13 mouse cellular contexts compared by ENCODE assay signal in genomic region chr5:118650746-118651145, GRCm38 (mm10).
DNase-seq lines count a peak whose midpoint lies in the region; ATAC-seq and TF ChIP-seq lines count a peak whose summit lies in the region.
"Had no signal": no experiment of that assay in that cellular context is flagged by ENCODE, and none has a peak within 500 bp of the region (broad histone marks: within the 10 kb centered on the region; RNA-seq: fewer than 3 reads in every experiment).

No protein-coding gene starts in this region.

- H3K9me3 ChIP-seq in kidney, embryonic 16.5 days (ENCODE audit: low read length) = no peaks in the 10 kb centered on the region
- no peaks in the 10 kb centered on the region for H3K9me3 ChIP-seq in kidney, embryonic 14.5 days (ENCODE audit: control insufficient read depth, low read length)
- H3K9me3 ChIP-seq in intestine, postnatal 0 days (ENCODE audit: control insufficient read depth) = no peaks in the 10 kb centered on the region
- no peaks in the 10 kb centered on the region for H3K9me3 ChIP-seq in megakaryocyte, embryonic 14.5 days
- H3K9me3 ChIP-seq: hindbrain, embryonic 12.5 days; liver, embryonic 15.5 days had no signal

- no peak overlapping the region for H3K4me3 ChIP-seq in kidney, embryonic 16.5 days (ENCODE audit: low read length)
- H3K4me3 ChIP-seq in kidney, embryonic 14.5 days (ENCODE audit: low read length) = no peak overlapping the region
- H3K4me3 ChIP-seq in intestine, postnatal 0 days (ENCODE audit: low read depth, low read length) = no peak overlapping the region
- peak overlapping the region; percentile 46 for H3K4me3 ChIP-seq in megakaryocyte, embryonic 14.5 days (replicated peaks)
- H3K4me3 ChIP-seq: hindbrain, embryonic 12.5 days; liver, embryonic 15.5 days had no signal

- no peaks in the 10 kb centered on the region for H3K36me3 ChIP-seq in kidney, embryonic 16.5 days (ENCODE audit: insufficient read depth, low read length)
- no peaks in the 10 kb centered on the region for H3K36me3 ChIP-seq in kidney, embryonic 14.5 days (ENCODE audit: control insufficient read depth, insufficient read depth, low read length)
- no peaks in the 10 kb centered on the region for H3K36me3 ChIP-seq in intestine, postnatal 0 days (ENCODE audit: control insufficient read depth, insufficient read depth)
- peaks cover 39% of the 10 kb centered on the region for H3K36me3 ChIP-seq in megakaryocyte, embryonic 14.5 days (replicated peaks; ENCODE audit: low read length)
- H3K36me3 ChIP-seq: hindbrain, embryonic 12.5 days had no signal

- ATAC-seq in kidney, embryonic 16.5 days (ENCODE audit: low FRiP score, low TSS enrichment) = 0 out of 2 replicates have a peak, but pooled peaks have one; percentile 24
- ATAC-seq in kidney, embryonic 14.5 days (ENCODE audit: low FRiP score, low TSS enrichment) = no peak
- ATAC-seq in intestine, postnatal 0 days = peak; percentile 57
- no peak for ATAC-seq in activated CD4-positive, CD25-positive, alpha-beta regulatory T cell, adult 4 months

- H3K27me3 ChIP-seq in kidney, embryonic 16.5 days (ENCODE audit: insufficient read depth, low read length) = no peaks in the 10 kb centered on the region
- H3K27me3 ChIP-seq in kidney, embryonic 14.5 days (ENCODE audit: control insufficient read depth, insufficient read depth, low read length) = no peaks in the 10 kb centered on the region
- H3K27me3 ChIP-seq in intestine, postnatal 0 days (replicated peaks; ENCODE audit: control insufficient read depth, insufficient read depth, low read length) = no peaks in the 10 kb centered on the region
- no peaks in the 10 kb centered on the region for H3K27me3 ChIP-seq in megakaryocyte, embryonic 14.5 days (replicated peaks)
- H3K27me3 ChIP-seq: hindbrain, embryonic 12.5 days; liver, embryonic 15.5 days had no signal

- H3K4me2 ChIP-seq in kidney, embryonic 16.5 days (replicated peaks; ENCODE audit: low read depth, low read length) = no peak overlapping the region
- no peak overlapping the region for H3K4me2 ChIP-seq in kidney, embryonic 14.5 days (replicated peaks; ENCODE audit: low read depth, low read length)
- no peak overlapping the region for H3K4me2 ChIP-seq in intestine, postnatal 0 days (replicated peaks; ENCODE audit: low read depth)
- H3K4me2 ChIP-seq: hindbrain, embryonic 12.5 days; liver, embryonic 15.5 days had no signal

- 50% methylated on average over 7 of the region's 7 CpGs for WGBS in kidney, embryonic 16.5 days
- 52% methylated on average over 7 of the region's 7 CpGs for WGBS in kidney, embryonic 14.5 days
- 34% methylated on average over 7 of the region's 7 CpGs for WGBS in intestine, postnatal 0 days

- DNase-seq in gastrocnemius, postnatal 14 days = peak; percentile 32
- DNase-seq in spleen, adult 12 weeks (ENCODE audit: low spot score) = no peak
- DNase-seq: cerebellum, adult 8-10 months; layer of hippocampus, postnatal 36 days; right cerebral cortex, postnatal 14 days; thymus, adult 2 months had no signal

- H3K9ac ChIP-seq in kidney, embryonic 16.5 days (replicated peaks; ENCODE audit: low read length) = no peak overlapping the region
- H3K9ac ChIP-seq in kidney, embryonic 14.5 days (ENCODE audit: low read depth, low read length) = no peak overlapping the region
- no peak overlapping the region for H3K9ac ChIP-seq in intestine, postnatal 0 days (ENCODE audit: low read depth, low read length)
- H3K9ac ChIP-seq: hindbrain, embryonic 12.5 days; liver, embryonic 15.5 days had no signal

- no peak overlapping the region for H3K27ac ChIP-seq in kidney, embryonic 16.5 days (ENCODE audit: low read length)
- H3K27ac ChIP-seq in kidney, embryonic 14.5 days (ENCODE audit: low read depth, low read length) = no peak overlapping the region
- H3K27ac ChIP-seq in intestine, postnatal 0 days (ENCODE audit: low read depth, low read length) = no peak overlapping the region
- H3K27ac ChIP-seq: hindbrain, embryonic 12.5 days; liver, embryonic 15.5 days had no signal

- intact Hi-C loops in gastrocnemius, postnatal 14 days (cut with DNase I; ENCODE audit: low total_unique reads) = loop anchor here (10.0 kb wide), 1 partner anchor 46 kb away; no protein-coding TSS in a partner anchor

- TF ChIP-seq CTCF in intestine, postnatal 0 days (IDR thresholded peaks at IDR 0.05; ENCODE audit: low read depth) = peak; percentile 46

- H3K4me1 ChIP-seq in kidney, embryonic 16.5 days (ENCODE audit: insufficient read depth, low read length) = peaks cover 34% of the 10 kb centered on the region
- peaks cover 15% of the 10 kb centered on the region; the same call in 1 of the 2 replicates for H3K4me1 ChIP-seq in kidney, embryonic 14.5 days (ENCODE audit: control insufficient read depth, insufficient read depth, low read length)
- H3K4me1 ChIP-seq in intestine, postnatal 0 days (replicated peaks; ENCODE audit: control insufficient read depth, insufficient read depth, low read length) = peaks cover 20% of the 10 kb centered on the region
- peaks cover 86% of the 10 kb centered on the region for H3K4me1 ChIP-seq in megakaryocyte, embryonic 14.5 days

Comparison
In these comparisons a context has a peak if more than half of its experiments do, and no peak if none do; other contexts are left out.
1. ATAC-seq: peak in kidney, embryonic 16.5 days (single experiment) and intestine, postnatal 0 days (single experiment); none in kidney, embryonic 14.5 days (single experiment) and activated CD4-positive, CD25-positive, alpha-beta regulatory T cell, adult 4 months (single experiment).